Mouse (Mus musculus) heart, postnatal 14 days (tissue): ENCODE data around the gene Dnaaf5. TPM values are rescaled to one million over a fixed set of nuclear protein-coding genes. Genes with fewer than 3 reads are reported as not detected.

Source experiments
- DNase-seq, 2 experiments: peaks; one replicate each; pipeline ENCODE4 v3.0.0; 2021 to 2022
- intact Hi-C: fragments of 180-260 bp; cut with DNase I; formaldehyde crosslinking; loops from one replicate; pipeline ENCODE4 v1.15.1; 2025
- long read RNA-seq, 2 experiments: library from polyadenylated mRNA; stranded (forward); transcript quantifications; one replicate each; pipeline ENCODE4 v2.0.0; 2021
- total RNA-seq, 2 experiments: library from RNA; stranded (reverse); gene quantifications; 2 replicates each; pipeline ENCODE4 v1.2.3; 2021

Gene Dnaaf5
- 10 to 100 TPM; 14.7 to 16.8 TPM for total RNA-seq
- long read RNA-seq, experiment 1, transcript Dnaaf5-201 (13 exons, 3,450 nt) = major isoform, 37 of 44 reads
- long read RNA-seq, experiment 1, partial matches to known transcripts = 5 of 44 reads
- long read RNA-seq, experiment 1, other reads (novel, unspliced or antisense) = 2 of 44 reads
- long read RNA-seq, experiment 2, transcript Dnaaf5-201 (13 exons, 3,450 nt) = major isoform, 41 of 41 reads
- long read RNA-seq, experiment 2, partial matches to known transcripts = 0 of 41 reads
- long read RNA-seq, experiment 2, other reads (novel, unspliced or antisense) = 0 of 41 reads

DNA sequence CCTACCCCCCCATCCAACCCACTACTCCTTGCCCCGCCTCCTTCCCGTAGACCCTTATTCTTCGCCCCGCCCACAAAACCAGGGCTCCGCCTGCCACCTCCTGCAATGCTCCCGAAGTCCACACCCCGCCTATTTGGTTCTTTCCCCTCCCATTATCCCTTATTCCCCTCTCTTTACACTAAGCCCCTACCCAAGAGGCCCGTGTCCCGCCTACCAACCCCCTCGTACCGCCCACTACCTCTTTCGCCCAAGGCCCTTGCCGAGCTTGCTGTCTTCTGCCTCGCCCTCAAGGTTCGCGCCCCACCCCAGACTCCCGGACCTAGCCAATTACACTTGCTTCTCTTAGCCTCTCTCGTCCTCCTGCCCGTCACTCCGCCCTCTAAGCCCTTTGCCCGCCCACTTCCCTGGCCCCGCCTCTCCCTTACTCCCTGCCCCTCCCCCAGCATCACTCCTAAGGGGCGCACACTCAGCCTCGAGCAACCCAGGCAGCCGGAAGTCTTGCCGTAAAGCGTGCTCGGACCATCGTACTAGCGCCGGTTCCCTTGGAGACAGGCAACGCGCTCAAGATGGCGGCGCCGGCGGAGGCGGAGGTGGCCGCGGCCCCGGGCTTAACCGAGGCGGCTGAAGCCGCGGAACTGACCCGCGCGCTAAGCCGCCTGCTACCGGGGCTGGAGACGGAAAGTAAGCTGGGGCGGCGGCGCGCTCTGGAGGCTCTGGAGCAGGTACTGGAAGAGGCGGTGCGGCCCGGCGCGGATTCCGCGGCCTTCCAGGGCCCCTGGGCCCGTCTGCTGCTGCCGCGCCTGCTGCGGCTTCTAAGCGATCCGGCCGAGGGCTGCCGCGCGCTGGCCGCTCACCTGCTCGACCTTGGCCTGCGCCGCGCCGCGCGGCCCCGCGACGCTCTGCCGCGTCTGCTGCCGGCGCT, at the start of gene Dnaaf5, which contains the start of gene Prkar1b:
Dnaaf5 (plus strand) TSS at position 543 of the 922 bp plus-strand sequence.
Prkar1b (minus strand) TSS at position 321 of the 922 bp plus-strand sequence.
- DNase-seq = peak; percentile 93 to 96
- intact Hi-C loops = no loop called here

DNA sequence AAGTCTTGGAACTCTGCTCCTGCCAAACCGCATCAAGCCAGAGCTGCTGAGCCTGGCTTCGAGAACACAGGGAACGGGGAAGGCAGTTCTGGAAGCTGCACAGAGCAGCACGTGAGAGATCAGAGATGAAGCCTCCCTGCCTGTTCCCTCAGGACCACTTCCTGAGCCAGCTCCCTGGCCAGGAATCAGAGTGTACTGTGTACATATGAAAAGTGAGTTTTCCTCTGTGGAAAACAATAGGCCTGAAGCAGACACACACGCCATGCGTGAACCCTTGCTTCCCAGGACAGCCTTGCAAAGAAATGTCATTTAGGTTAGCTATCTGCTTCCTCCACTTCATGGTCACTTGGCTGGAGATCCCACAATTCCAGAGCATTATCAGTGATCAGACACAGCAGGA, 48.2 kb upstream of the Dnaaf5 start:
- intact Hi-C loops = no loop called here
- DNase-seq = peak; percentile 13 to 20

DNA sequence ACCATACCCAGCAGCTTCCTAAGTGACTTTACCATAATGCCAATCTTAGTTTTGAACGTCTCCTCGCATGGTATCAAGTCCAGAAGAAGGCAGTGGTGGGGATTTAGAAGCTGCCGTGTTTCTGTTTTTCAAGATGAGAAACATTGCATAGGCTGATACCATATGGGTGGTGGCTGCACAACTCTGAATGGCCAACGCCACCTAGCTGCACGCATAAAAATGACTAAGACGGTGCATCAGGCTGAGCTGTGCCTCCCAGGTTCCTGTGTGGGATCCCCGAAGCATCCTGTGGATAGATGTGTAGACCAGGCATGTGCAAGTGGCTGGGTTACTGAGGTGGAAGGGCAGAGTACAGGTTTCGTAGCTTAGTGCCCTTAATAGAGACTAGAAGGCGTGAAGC, 42.2 kb upstream of the Dnaaf5 start:
- DNase-seq = peak in 1 of 2 experiments; percentile 17
- intact Hi-C loops = no loop called here

DNA sequence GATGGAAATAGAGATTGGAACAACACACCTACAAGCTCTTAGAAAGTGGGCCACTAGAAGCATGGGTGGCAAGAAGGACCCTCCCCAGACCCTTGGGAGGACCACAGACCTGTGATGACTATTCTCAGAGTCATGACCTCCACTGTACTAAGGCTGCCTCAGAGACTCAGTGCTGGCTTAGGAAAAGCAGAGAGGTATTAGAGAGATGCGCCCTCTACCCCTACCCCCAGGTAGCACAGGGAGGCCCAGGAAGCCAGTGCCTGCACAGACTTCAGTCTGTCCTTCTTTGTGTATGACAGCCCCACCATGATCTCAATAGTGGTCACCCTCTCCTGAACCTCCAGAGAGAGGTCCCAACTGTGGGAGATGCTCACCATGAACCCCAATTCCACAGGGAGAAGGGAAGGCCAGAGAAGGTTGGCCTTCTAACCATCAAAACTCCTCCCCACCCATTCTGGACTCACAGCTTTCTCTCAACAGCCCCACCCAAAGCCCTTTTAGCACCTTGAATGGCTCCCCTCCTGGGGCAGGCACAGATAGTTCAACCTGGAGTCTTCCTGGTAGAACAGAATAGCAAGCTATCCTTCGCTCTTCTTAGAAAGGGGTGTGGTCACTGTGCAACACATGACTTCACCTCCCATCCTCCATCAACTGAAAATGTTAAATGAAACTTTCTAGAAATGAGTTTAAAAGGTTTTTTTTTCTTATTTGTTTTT, 39.7 kb upstream of the Dnaaf5 start:
- no peak for DNase-seq
- intact Hi-C loops = no loop called here

DNA sequence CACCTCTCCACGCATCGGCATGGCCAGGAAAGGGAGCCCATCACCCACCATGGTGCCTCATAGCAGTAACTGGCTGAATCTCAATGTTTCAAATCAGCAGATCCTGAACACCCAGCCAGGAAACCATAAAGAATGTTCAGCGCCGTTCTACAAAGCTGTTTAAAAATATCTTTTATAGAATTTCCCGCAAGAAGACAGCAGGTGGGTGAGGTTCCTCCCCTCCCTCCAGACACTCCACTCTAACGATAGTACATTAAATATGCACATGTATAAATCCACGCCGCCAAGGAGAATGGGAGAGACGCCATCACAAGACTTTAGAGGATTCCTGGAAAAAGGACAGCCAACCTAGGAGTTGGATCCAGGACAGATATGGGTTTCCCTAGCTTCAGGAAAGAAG, 38.0 kb upstream of the Dnaaf5 start:
- no peak for DNase-seq
- intact Hi-C loops = no loop called here

DNA sequence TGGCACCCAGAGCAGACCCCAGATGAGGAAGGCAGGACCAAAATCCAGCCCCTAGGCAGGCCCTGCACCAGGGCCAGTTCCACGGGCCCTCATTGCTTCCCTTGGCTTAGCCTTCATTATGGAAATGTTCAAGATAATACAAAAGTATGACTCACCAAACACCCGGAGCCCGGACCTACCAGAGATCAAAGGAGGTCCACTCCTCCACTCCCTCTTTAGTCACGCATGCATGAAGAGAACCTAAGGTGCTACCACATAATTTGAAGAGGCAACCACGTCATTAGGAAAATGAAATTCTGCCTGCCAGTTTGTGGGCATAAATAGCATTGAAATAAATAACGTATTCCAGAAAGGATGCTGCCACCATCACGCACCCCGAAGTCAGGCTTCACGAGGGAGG, 37.6 kb upstream of the Dnaaf5 start:
- intact Hi-C loops = no loop called here
- DNase-seq = no peak

DNA sequence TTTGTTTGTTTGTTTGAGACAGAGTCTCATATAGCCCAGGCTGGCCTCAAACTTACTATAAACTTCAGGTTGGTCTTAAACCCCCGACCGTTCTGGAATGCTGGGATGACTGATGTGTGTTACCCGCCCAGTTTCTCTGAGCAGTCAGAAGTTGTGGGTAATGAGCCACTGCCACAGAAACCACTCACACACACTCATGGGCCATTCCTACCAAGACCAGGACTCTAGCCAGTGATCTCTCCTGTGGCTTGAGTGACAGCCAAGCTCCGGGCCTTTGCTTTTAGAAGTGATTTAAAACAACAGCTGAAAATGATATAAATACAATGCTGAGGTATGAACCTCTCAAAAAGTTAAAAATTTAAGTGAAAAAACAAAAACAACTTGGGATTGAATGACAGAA, 35.1 kb upstream of the Dnaaf5 start:
- intact Hi-C loops = no loop called here
- no peak for DNase-seq

DNA sequence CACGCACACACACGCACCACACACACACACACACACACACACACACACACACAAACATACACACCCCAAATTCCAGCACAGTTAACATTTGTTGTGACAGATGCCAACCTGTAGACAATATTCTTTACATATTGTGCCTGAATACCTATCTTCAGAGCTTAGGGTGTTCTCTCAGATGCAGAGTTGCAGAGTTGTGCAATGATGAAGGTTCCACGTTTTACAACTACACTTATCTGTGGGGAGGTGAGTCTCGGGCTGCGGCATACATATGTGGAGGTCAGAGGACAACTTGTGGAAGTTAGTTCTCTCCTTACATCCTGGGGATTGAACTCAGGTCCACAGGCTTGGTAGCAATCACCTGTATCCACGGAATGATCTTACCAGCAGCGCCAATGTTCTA, 34.5 kb upstream of the Dnaaf5 start:
- intact Hi-C loops = no loop called here
- no peak for DNase-seq

DNA sequence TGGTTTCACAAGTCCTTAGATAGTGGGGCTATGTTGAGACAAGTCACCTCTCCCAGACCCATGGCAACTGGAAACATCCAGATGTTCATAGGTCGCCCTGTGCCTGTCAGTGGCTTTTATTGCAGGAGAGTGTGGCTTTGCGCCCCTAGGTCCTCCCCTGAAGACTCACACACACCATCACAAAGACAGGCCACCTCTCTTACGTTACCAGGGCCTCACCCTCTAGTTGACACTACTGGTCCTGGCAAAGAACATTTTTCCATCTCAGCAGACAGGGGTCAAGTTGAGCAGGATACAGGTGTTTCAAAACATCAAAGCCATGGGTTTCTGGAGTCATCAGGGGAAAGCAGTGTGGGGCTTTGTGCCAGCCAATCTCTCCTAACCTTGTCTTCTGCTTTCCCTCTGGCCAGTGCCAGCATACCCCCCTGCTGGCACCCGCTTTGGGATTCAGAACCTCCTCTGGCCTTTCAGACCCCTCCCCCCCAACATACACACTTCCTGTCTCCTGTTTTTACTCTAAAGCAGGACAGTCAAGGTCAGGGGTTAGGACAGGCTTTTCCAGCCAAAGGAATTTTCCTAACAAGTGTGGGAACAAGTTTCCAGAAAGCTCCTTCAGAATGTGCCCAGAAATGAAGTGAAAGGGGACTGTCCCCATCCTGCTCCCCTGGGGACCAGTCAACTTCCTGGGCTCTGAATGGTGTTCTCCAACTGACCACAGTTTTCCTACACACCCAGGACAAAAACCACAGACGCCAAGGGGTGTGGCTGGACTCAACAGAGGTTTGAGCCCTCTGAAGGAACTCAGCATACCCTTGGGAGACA, 31.7 kb upstream of the Dnaaf5 start:
- DNase-seq = peak; percentile 23 to 25
- intact Hi-C loops = no loop called here

DNA sequence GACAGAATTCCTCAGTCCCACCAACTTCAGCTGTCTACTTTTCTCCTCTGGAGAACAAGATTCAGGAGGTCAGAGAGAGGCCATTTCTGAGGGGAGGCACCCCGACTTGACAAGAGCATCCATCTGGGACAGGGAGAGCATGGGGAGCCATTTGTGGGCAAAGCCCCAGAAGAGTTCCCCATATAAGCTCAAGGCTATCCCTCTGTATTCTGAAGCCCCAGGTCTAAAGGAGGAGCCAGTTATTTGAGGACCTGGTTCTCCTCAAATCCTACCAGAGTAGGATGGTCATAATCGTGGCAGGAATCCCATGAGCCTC, 31.1 kb upstream of the Dnaaf5 start:
- intact Hi-C loops = no loop called here
- DNase-seq = no peak

DNA sequence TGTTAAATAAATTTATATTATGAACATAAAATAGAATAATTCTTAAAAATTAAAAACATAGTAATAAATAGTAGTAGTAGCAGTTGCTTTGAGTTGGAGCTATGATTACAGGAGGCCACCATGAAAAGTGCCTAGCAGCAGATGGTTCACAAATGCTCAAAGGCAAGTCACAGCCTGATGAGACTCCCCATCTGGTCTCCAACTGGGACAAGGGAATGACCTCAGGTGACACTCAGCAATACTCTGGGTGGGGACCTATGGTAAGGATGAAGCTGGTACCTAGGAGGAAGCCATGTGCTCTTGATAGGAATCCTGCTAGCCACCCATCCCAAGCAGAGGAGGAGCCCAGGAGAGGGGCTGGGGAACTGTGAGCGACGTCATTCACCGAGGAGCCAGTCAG, 24.3 kb upstream of the Dnaaf5 start:
- DNase-seq = no peak
- intact Hi-C loops = no loop called here

DNA sequence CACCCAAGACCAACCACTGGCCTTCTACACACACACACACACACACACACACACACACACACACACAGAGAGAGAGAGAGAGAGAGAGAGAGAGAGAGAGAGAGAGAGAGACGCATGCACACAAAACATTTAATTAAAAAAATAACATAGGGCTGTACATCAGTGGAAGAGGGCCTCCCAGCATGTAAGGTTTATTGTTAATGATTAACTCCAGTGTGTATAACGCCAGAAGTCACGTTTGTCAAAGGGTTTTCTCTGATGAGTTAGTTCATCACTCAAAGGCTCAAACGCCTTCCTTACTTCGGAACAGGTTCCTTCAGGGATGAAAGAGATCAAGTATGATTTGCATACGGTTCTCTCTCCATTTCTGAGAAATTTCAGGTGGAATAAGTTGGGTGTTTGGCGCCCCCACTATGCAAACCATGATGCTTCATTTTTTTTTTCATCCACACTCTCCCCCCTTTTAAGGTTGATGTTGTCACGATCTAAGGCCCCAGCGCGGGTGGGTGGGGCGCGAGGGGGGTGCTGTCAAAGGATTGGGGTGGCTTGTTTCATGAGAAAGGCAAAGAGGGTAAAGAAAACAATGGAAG, 21.5 kb upstream of the Dnaaf5 start:
- intact Hi-C loops = no loop called here
- no peak for DNase-seq

DNA sequence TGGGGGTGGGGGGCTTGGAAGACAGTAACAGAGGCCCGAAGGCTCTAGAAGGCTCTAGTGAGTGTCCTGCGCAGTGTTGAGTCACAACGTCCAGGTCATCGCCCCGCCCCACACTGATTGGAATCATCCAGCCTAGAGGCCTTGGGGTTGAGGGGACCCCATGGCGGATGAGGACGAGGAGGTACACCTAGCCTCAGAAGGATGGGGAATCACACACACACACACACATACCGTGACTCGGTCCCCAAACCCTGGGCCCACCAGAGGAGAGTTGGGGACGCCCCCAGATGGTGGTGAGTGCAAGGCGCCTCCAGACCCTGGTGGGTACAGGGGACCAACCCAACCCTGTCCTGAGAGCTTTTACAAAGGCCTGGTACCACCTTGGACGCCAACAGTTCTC, 20.9 kb upstream of the Dnaaf5 start:
- intact Hi-C loops = no loop called here
- DNase-seq = no peak

DNA sequence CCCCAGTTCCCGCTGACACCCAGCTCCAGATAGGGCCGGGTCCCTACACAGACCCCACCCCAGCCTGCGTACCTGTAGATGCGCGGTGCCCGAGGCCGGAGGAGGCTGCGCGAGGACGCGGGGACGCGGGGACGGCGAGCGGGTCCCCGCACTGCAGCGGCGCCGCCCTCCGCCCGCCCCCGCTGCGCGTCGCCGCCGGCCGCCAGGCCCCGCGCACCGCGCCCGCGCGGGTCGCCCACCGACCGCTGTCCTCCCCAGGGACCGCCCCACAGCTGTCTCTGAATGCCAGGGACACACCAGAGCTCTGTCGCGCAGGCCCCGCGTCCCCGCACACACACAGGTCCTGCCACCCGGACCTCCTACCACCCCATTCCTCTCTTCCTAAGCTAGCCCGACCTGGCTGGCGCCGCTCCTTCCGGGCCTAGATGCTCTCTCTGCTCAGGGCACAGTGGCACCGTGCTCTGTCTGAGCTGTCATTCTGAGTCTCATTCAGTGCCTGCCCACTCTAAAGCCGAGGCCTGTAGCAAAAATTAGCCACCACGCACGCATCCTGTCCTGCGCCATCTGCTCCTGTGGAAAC, 20.4 kb upstream of the Dnaaf5 start:
- DNase-seq = peak in 1 of 2 experiments; percentile 9
- intact Hi-C loops = no loop called here

DNA sequence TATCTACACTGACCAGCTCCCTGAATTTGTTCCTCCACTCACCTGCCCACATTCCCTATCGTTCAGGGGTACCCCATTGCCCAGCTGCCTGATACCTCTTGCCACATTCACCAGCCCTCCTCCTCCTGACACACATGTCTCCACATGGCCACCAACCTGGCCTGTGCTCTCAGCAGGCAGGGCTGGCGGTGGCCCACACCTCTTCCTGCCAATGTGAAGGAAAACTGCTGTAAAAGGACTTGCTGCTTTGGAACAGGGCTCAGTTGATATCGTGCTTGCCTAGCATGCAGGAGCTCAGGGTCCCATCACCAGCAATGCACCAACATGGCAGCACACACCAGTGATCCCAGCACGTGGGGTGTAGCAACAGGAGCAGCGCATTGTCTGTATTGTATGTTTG, 19.7 kb upstream of the Dnaaf5 start:
- intact Hi-C loops = no loop called here
- DNase-seq = no peak

DNA sequence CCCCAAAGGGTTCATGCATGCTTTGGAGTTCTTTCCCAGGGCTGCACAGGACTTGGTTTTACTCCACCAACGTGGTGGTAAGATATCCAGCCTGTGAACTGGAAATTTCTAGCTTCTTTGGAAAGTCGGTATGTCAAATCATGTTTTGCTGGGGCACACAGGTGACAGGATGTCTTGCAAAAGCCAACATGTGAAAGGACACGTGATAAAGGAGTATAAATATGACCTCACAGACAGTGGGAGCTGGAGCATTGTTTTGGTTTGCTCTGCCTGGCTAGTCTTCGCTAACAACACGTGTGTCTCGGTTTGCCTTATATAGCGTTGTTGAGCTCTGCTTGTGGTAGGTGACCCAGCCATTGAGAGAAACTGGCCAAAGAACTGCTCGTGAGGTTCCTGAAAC, 15.5 kb upstream of the Dnaaf5 start:
- no peak for DNase-seq
- intact Hi-C loops = no loop called here

DNA sequence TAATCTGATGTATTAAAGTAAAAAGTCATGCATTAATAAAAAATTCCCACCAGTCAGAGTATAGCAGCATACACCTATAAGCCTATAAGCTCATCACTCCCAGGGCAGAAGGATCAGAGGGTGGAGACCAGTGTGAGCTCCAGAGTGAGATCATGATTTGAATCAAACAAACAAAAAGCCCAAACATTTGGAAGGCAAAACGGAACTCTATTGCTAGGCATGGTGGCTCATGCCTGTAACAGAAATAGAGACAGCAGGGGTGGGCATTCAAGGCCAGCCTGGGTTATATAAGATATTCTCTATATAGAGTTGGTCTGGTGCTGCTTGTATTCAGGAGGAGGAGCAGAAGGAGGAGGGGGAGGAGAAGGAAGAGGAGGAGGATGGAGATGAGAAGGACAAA, 13.7 kb upstream of the Dnaaf5 start:
- intact Hi-C loops = no loop called here
- no peak for DNase-seq

DNA sequence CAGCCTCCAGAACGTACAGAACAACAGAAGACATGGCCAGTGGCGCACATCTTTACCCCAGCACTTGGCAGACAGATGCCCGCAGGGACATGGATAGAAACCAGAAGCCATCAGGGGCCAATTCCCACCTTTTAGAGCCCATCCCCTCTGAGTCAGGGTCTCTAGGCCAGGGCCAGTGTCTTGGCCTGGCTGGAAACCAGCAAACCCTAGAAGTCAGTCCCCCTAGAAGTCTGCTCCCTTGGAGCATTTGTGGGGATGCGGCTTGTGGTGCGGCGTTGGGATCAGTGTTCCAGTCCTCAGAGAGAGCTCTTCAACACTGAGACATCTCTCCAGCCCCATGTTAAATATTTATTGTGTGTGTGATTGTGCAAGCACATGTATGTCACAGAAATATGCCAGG, 12.8 kb upstream of the Dnaaf5 start:
- DNase-seq = no peak
- intact Hi-C loops = no loop called here

DNA sequence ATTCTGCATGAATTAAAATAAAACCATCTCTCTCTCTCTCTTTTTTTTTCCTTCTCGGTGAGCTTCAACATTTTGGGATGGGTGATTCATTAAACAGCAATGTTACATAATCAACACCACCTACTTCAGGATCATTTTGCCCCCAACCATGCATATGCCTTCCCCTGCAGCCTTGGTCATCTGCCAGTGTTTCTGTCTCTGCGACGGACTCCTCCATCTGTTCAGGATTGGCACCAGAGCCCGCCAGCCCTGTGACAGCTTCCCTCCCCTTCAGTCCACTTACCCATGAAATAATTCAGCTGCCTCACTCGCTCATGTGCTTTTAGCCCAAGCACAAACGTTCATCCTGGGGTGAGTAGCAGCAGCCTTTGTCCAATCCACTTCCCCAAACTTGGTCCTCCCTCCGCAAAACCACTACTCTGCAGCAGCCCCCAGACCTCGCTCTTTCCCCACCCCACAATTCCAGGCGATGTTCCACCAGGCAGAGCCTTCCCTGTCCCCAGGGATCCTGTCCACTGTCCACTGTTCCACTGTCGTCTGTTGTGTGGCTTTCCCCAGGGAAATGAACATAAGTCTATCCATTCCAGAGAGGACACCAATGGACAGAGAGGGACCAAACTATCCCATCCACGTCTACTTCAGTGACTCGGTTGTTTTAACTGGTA, 11.6 kb upstream of the Dnaaf5 start:
- intact Hi-C loops = no loop called here
- DNase-seq = peak; percentile 23 to 43
